In genomic region chr7:35054977-35055618, GRCm38 (mm10) we compare ENCODE assay signal across 8 mouse cellular contexts. TPM values are rescaled to one million over a fixed set of nuclear protein-coding genes. Genes with fewer than 3 reads are reported as not detected.
DNase-seq lines count a peak whose midpoint lies in the region; ATAC-seq and TF ChIP-seq lines count a peak whose summit lies in the region.

No protein-coding gene starts in this region.

- no peaks in the 10 kb centered on the region for H3K27me3 ChIP-seq in E14TG2a.4 (ENCODE audit: insufficient read depth, low read length)
- H3K27me3 ChIP-seq in heart, embryonic 15.5 days = no peaks in the 10 kb centered on the region
- no peaks in the 10 kb centered on the region for H3K27me3 ChIP-seq in liver, postnatal 0 days (ENCODE audit: insufficient read depth, low read length)

- peaks cover 7% of the 10 kb centered on the region for H3K9me3 ChIP-seq in E14TG2a.4 (ENCODE audit: low read length)
- no peaks in the 10 kb centered on the region for H3K9me3 ChIP-seq in heart, embryonic 15.5 days (replicated peaks)
- no peaks in the 10 kb centered on the region for H3K9me3 ChIP-seq in liver, postnatal 0 days (ENCODE audit: low read length)

- intact Hi-C loops in gastrocnemius, postnatal 14 days (cut with DNase I; ENCODE audit: low total_unique reads) = no loop called here

- WGBS in heart, embryonic 15.5 days = 45% methylated on average over 2 of the region's 2 CpGs
- 64% methylated on average over 2 of the region's 2 CpGs for WGBS in liver, postnatal 0 days (ENCODE audit: insufficient replicate concordance)

- no peak for TF ChIP-seq EP300 in liver, postnatal 0 days (IDR thresholded peaks at IDR 0.05; ENCODE audit: low read depth)

- H3K4me1 ChIP-seq in E14TG2a.4 (replicated peaks; ENCODE audit: low read depth, low read length) = peaks cover 44% of the 10 kb centered on the region
- peaks cover 18% of the 10 kb centered on the region for H3K4me1 ChIP-seq in heart, embryonic 15.5 days (replicated peaks)
- H3K4me1 ChIP-seq in liver, postnatal 0 days (ENCODE audit: insufficient read depth) = peaks cover 35% of the 10 kb centered on the region

- no peak for TF ChIP-seq CTCF in E14TG2a.4 (conservative IDR thresholded peaks at IDR 0.05; ENCODE audit: low read length)
- TF ChIP-seq CTCF in liver, postnatal 0 days (IDR thresholded peaks at IDR 0.05; ENCODE audit: low read depth) = no peak

- DNase-seq in heart, adult 8-10 months (ENCODE audit: low spot score) = peak; percentile 30
- DNase-seq in heart, adult 18-20 months = no peak
- DNase-seq in liver, postnatal 0 days = no peak
- no peak for DNase-seq in right cerebral cortex, postnatal 14 days
- DNase-seq in layer of hippocampus, postnatal 36 days = no peak
- DNase-seq in gastrocnemius, postnatal 14 days = no peak

- peak overlapping the region; percentile 89 for H3K4me3 ChIP-seq in E14TG2a.4 (replicated peaks; ENCODE audit: low read length)
- H3K4me3 ChIP-seq in heart, embryonic 15.5 days = peak overlapping the region; percentile 98
- H3K4me3 ChIP-seq in liver, postnatal 0 days (ENCODE audit: low read depth, low read length) = peak overlapping the region; percentile 89

- peaks cover 18% of the 10 kb centered on the region for H3K36me3 ChIP-seq in E14TG2a.4 (ENCODE audit: insufficient read depth, low read length)
- peaks cover 5% of the 10 kb centered on the region for H3K36me3 ChIP-seq in heart, embryonic 15.5 days
- peaks cover 10% of the 10 kb centered on the region for H3K36me3 ChIP-seq in liver, postnatal 0 days (replicated peaks; ENCODE audit: insufficient read depth, low read length)

- peak overlapping the region; percentile 86 for H3K27ac ChIP-seq in heart, embryonic 15.5 days
- H3K27ac ChIP-seq in liver, postnatal 0 days (ENCODE audit: low read depth) = peak overlapping the region; percentile 98

- peak overlapping the region; percentile 86 for H3K9ac ChIP-seq in heart, embryonic 15.5 days
- H3K9ac ChIP-seq in liver, postnatal 0 days (replicated peaks) = peak overlapping the region; percentile 92

- H3K4me2 ChIP-seq in heart, embryonic 15.5 days = peak overlapping the region; percentile 83
- peak overlapping the region; percentile 77 for H3K4me2 ChIP-seq in liver, postnatal 0 days (ENCODE audit: low read depth, low read length)

- ATAC-seq in heart, embryonic 15.5 days (replicated peaks; ENCODE audit: insufficient number of reproducible peaks, insufficient read depth, low FRiP score, low read depth) = no peak
- ATAC-seq in liver, postnatal 0 days = no peak

RNA-seq across cellular contexts. Expression of gene Cebpg, which starts 1.3 kb away (rescaled TPM):
- 10 to 100 TPM; 16.5 to 24.9 (median 22.3) TPM for total RNA-seq in heart, adult 8-10 months (2022)
- total RNA-seq in heart, adult 18-20 months (2021) = 10 to 100 TPM; 25.4 to 25.5 TPM
- 18.0 and 22.1 TPM in 2 replicates for polyA plus RNA-seq in heart, embryonic 15.5 days (2015; fragmentation: Nextera tagmentation; extraction: Ambion mirVana)
- polyA plus RNA-seq in liver, postnatal 0 days (2015; fragmentation: Nextera tagmentation; extraction: Ambion mirVana) = 30.8 and 35.2 TPM in 2 replicates
- 10 to 100 TPM; 34.3 to 35.9 TPM for total RNA-seq in layer of hippocampus, postnatal 36 days (2021)
- 10 to 100 TPM; 24.5 to 30.4 TPM for total RNA-seq in gastrocnemius, postnatal 14 days (2021)
